8 mouse cellular contexts compared by ENCODE assay signal in genomic region chr10:84019381-84019780, GRCm38 (mm10).
DNase-seq lines count a peak whose midpoint lies in the region.

No protein-coding gene starts in this region.

- intact Hi-C loops in gastrocnemius, postnatal 14 days (cut with DNase I; ENCODE audit: low total_unique reads), result loop anchor here (5.0 kb wide), 1 partner anchor 202 kb away; no protein-coding TSS in a partner anchor

- DNase-seq in urinary bladder, postnatal 14 days (ENCODE audit: low spot score), result peak; percentile 69
- DNase-seq in urinary bladder, adult 2 months (ENCODE audit: low spot score), result no peak
- peak; percentile 85 to 89 for DNase-seq in cerebellum, postnatal 14 days
- DNase-seq in gastrocnemius, postnatal 14 days, result peak; percentile 51
- peak; percentile 46 to 83 for DNase-seq in layer of hippocampus, adult 18-20 months (ENCODE audit: low spot score in 2 of 2)
- DNase-seq in lung, adult 18-20 months, result peak; percentile 40 to 68
- DNase-seq in right cerebral cortex, adult 2 months (ENCODE audit: low spot score in 2 of 2), result peak; percentile 74 to 77
- DNase-seq in adipocyte (ENCODE audit: low spot score), result no peak

Comparison
In these comparisons a context has a peak if more than half of its experiments do, and no peak if none do; other contexts are left out.
1. DNase-seq: peak in urinary bladder, postnatal 14 days (single experiment), cerebellum, postnatal 14 days (2 of 2), gastrocnemius, postnatal 14 days (single experiment), layer of hippocampus, adult 18-20 months (2 of 2), lung, adult 18-20 months (2 of 2) and right cerebral cortex, adult 2 months (2 of 2); none in urinary bladder, adult 2 months (single experiment) and adipocyte (single experiment).